Mouse (Mus musculus) lung, postnatal 0 days (tissue): ENCODE data around the gene Phlda1. TPM values are rescaled to one million over a fixed set of nuclear protein-coding genes. Genes with fewer than 3 reads are reported as not detected.

Experiments used
- ATAC-seq: fragments of 200-750 bp; cut with Nextera tagmentation; 2 replicates; pipeline ENCODE4 v1.8.0; 2017; ENCODE audit warnings: moderate library complexity
- DNase-seq: peaks from one replicate; pipeline ENCODE4 v3.0.0-alpha.2; 2016; ENCODE audit warnings: low spot score
- H3K27ac ChIP-seq: fragments of 300-500 bp; sonication (generic); 2 replicates; pipeline ENCODE4 v1.5.1; 2014; ENCODE audit warnings: antibody characterized with exemption, mild to moderate bottlenecking, low read length, mixed read lengths
- H3K27me3 ChIP-seq: fragments of 300-500 bp; sonication (generic); replicated peaks from 2 replicates; pipeline ENCODE4 v1.6.1; 2014; ENCODE audit warnings: low read length, mixed read lengths; ENCODE audit not compliant: insufficient read depth
- H3K36me3 ChIP-seq: fragments of 300-500 bp; sonication (generic); 2 replicates; pipeline ENCODE4 v1.6.1; 2014; ENCODE audit warnings: low read length, mixed read lengths; ENCODE audit not compliant: insufficient read depth
- H3K4me1 ChIP-seq: fragments of 300-500 bp; sonication (generic); 2 replicates; pipeline ENCODE4 v1.6.1; 2014; ENCODE audit warnings: antibody characterized with exemption, low read depth, low read length, mixed read lengths; ENCODE audit not compliant: insufficient read depth
- H3K4me2 ChIP-seq: fragments of 300-500 bp; sonication (generic); replicated peaks from 2 replicates; pipeline ENCODE4 v1.6.1; 2014; ENCODE audit warnings: low read depth, mild to moderate bottlenecking, low read length, moderate library complexity, mixed read lengths
- H3K4me3 ChIP-seq: fragments of 300-500 bp; sonication (generic); 2 replicates; pipeline ENCODE4 v1.5.1; 2014; ENCODE audit warnings: low read depth, low read length
- H3K9ac ChIP-seq: fragments of 300-500 bp; sonication (generic); replicated peaks from 2 replicates; pipeline ENCODE4 v1.6.1; 2014; ENCODE audit warnings: low read depth, mild to moderate bottlenecking
- H3K9me3 ChIP-seq: fragments of 300-500 bp; sonication (generic); 2 replicates; pipeline ENCODE4 v1.6.1; 2016; ENCODE audit warnings: low read length, mixed read lengths
- CTCF ChIP-seq: IDR thresholded peaks from 2 replicates; pipeline ENCODE4 v1.5.1; 2016; ENCODE audit warnings: antibody characterized with exemption, mild to moderate bottlenecking
- EP300 ChIP-seq: IDR thresholded peaks from 2 replicates; pipeline ENCODE4 v1.6.1; 2016; ENCODE audit warnings: antibody characterized with exemption, mild to moderate bottlenecking, control low read depth
- WGBS: fragments of 180-500 bp; shearing (Covaris S2); extraction: QIAGEN DNeasy Blood & Tissue Kit; methylation state at CpG from one replicate; pipeline ENCODE4 v1.1.7; 2014; 5-methylcytosine and 5-hydroxymethylcytosine counted together
- polyA plus RNA-seq: library from polyadenylated mRNA; unstranded; fragments of >200 nt; fragmentation: Nextera tagmentation; extraction: Ambion mirVana; gene quantifications from 2 replicates; pipeline ENCODE4 v1.2.1, GENCODE M21; 2015

Phlda1 gene
- polyA plus RNA-seq, 1 experiment from 2014 or later = 100.0 TPM

DNA sequence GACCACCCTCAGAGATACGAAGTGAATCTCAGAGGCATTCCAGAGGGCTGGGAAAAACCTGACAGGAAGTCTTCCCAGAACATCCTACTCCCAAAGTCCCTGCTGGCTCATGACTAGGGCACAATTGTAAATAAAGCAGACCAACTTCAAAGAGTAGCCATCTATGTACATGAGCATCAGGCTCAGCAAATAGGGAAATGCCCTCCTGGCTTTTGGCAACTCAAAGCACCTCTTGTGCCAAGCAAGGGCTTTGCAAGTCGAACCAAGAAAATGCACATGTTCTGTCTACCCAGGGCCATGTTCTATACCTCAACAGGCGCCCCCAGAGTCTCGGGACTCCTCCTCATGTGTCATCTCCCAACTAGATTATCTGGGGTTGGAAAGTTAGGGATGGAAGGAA is 15.6 kb downstream of the Phlda1 start:
- peaks cover 11% of the 10 kb centered on the region; the same call in 1 of the 2 replicates for H3K4me1 ChIP-seq
- no peak overlapping the region for H3K9ac ChIP-seq
- ATAC-seq = no peak
- no peak overlapping the region for H3K4me2 ChIP-seq
- no peak for DNase-seq
- no peaks in the 10 kb centered on the region for H3K9me3 ChIP-seq
- H3K36me3 ChIP-seq = no peaks in the 10 kb centered on the region
- H3K27me3 ChIP-seq = no peaks in the 10 kb centered on the region
- WGBS = 49% methylated on average over 4 of the region's 4 CpGs
- H3K27ac ChIP-seq = no peak overlapping the region
- TF ChIP-seq EP300 (no peak), CTCF (no peak)
- H3K4me3 ChIP-seq = no peak overlapping the region

DNA sequence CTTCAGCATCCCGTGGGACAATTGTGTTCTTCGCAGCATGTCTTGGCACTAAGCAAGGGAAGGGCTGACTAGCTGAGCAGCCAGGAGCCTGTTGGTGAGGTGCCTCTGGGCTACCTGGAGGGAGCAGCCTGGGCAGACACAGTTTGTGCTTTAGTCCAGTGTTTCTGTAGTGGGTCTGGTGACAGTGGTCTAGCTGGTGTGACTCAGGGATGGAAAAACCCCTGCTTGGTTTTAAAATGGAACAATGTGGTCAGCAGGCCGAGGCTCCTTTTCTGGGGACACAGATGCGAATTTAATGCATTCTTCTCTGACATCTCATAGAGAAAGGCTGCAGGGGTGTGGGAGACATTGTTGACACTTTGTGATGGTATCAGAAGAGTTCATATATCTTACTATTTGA is 16.1 kb downstream of the Phlda1 start:
- H3K4me2 ChIP-seq = no peak overlapping the region
- DNase-seq = no peak
- TF ChIP-seq CTCF (no peak), EP300 (no peak)
- no peak for ATAC-seq
- H3K9ac ChIP-seq = no peak overlapping the region
- H3K4me3 ChIP-seq = no peak overlapping the region
- H3K4me1 ChIP-seq = peaks cover 9% of the 10 kb centered on the region; the same call in 1 of the 2 replicates
- no peaks in the 10 kb centered on the region for H3K36me3 ChIP-seq
- WGBS = 77% methylated on average over 4 of the region's 4 CpGs
- H3K9me3 ChIP-seq = no peaks in the 10 kb centered on the region
- H3K27ac ChIP-seq = no peak overlapping the region
- H3K27me3 ChIP-seq = no peaks in the 10 kb centered on the region

DNA sequence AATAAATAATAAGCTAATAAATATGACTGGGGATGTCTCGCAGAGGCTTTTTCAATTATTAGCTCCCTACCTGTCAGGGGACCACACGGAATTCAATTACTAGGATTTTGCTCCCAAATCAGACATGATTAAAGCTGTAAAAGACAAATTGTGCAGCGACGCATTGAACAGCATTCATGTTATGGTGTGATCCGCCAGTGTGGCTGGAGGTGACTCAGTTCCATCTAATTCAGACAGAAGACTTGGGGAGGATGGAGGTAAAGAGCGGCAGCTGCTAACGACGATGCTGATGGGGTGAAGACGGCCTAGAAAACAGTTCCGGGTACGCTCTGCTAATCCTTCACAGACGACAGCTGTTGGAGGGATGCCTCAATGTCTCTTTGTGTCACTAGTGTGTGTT is 17.8 kb downstream of the Phlda1 start:
- Histone ChIP-seq H3K36me3 (no peaks in the 10 kb centered on the region), H3K4me3 (no peak overlapping the region), H3K4me2 (no peak overlapping the region), H3K9me3 (no peaks in the 10 kb centered on the region), H3K4me1 (peaks cover 9% of the 10 kb centered on the region; the same call in 1 of the 2 replicates), H3K9ac (no peak overlapping the region), H3K27ac (no peak overlapping the region), H3K27me3 (no peaks in the 10 kb centered on the region)
- TF ChIP-seq EP300 (no peak), CTCF (no peak)
- 86% methylated on average over 12 of the region's 12 CpGs for WGBS
- ATAC-seq (no peak), DNase-seq (no peak)

DNA sequence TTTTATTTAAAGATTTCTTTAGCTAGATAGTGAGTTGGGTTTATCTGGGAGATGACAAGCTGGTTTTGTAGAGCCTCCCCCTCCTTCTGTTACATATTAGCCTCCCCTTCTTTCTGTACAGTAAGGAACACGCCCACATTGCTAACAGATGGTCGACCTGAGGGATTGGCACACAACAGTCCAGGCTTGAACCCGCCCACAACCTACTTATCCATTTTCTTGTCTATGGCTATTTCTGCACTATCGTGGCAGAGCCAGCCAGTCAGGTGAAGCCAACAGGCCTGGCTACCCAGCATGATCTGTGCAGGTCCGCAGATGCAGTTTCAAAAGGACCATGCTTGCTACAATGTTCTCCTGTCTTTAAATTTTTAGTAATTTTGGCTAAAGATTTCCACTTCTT is 21.0 kb downstream of the Phlda1 start:
- ATAC-seq = no peak
- no peak overlapping the region for H3K4me2 ChIP-seq
- no peaks in the 10 kb centered on the region for H3K9me3 ChIP-seq
- TF ChIP-seq CTCF = no peak
- TF ChIP-seq EP300 = no peak
- H3K36me3 ChIP-seq = no peaks in the 10 kb centered on the region
- no peaks in the 10 kb centered on the region for H3K4me1 ChIP-seq
- 70% methylated on average over 5 of the region's 5 CpGs for WGBS
- no peak overlapping the region for H3K27ac ChIP-seq
- DNase-seq = no peak
- H3K27me3 ChIP-seq = no peaks in the 10 kb centered on the region
- H3K4me3 ChIP-seq = no peak overlapping the region
- no peak overlapping the region for H3K9ac ChIP-seq

GRCm38 (mm10) chr10:111527613-111528012 is 21.5 kb downstream of the Phlda1 start:
- no peaks in the 10 kb centered on the region for H3K27me3 ChIP-seq
- H3K36me3 ChIP-seq = no peaks in the 10 kb centered on the region
- H3K4me1 ChIP-seq = no peaks in the 10 kb centered on the region
- no peak overlapping the region for H3K27ac ChIP-seq
- H3K4me3 ChIP-seq = no peak overlapping the region
- ATAC-seq (no peak; the same call in 1 of the 2 replicates), DNase-seq (no peak)
- WGBS = 72% methylated on average over 7 of the region's 7 CpGs
- H3K9me3 ChIP-seq = no peaks in the 10 kb centered on the region
- no peak for TF ChIP-seq EP300
- no peak for TF ChIP-seq CTCF
- no peak overlapping the region for H3K4me2 ChIP-seq
- no peak overlapping the region for H3K9ac ChIP-seq

DNA sequence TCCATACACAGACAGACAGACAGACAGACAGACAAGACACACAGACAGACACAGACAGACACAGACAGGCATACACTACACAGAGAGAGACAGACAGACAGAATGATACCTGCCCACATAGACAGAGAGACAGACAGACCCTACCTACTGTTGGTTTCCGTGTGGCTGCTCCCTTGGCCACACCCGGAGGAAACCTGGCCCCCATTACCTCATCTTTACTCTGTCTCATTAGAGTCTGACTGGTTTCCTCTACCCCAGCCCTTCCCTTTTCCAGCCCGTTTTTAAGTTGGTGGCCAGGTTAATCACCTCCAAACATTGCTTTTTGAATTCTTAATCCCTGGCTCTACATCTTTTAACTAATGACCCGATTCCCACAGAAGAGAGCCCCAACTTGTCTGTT is 22.2 kb downstream of the Phlda1 start:
- H3K4me2 ChIP-seq = no peak overlapping the region
- ATAC-seq (no peak), DNase-seq (no peak)
- no peaks in the 10 kb centered on the region for H3K36me3 ChIP-seq
- no peaks in the 10 kb centered on the region for H3K9me3 ChIP-seq
- TF ChIP-seq CTCF (no peak), EP300 (no peak)
- no peaks in the 10 kb centered on the region for H3K27me3 ChIP-seq
- H3K27ac ChIP-seq = no peak overlapping the region
- WGBS = 58% methylated on average over 4 of the region's 4 CpGs
- no peak overlapping the region for H3K4me3 ChIP-seq
- H3K4me1 ChIP-seq = no peaks in the 10 kb centered on the region
- H3K9ac ChIP-seq = no peak overlapping the region

DNA sequence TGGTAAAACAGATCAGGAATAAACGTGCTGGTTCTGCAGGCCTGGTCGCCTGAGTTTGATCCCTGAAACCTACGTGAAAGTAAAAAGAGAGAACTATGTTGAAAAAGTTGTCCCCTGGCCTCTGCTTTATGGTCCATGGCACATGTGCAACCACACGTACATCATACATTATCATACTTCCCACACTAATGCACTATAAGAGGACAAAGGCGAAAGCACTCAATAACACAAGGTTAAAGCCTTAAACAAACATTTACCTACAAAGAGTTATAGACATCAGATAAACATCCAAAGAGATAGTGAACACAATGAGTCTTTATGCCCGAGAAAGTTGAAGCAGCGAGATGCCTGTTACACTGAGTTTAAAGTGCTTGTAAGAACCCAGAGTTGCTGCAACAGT is 24.3 kb downstream of the Phlda1 start:
- H3K9me3 ChIP-seq = no peaks in the 10 kb centered on the region
- WGBS = 61% methylated on average over 7 of the region's 7 CpGs
- ATAC-seq (no peak), DNase-seq (no peak)
- H3K4me3 ChIP-seq = no peak overlapping the region
- H3K27me3 ChIP-seq = no peaks in the 10 kb centered on the region
- H3K4me2 ChIP-seq = no peak overlapping the region
- H3K27ac ChIP-seq = no peak overlapping the region
- no peaks in the 10 kb centered on the region for H3K36me3 ChIP-seq
- no peak overlapping the region for H3K9ac ChIP-seq
- H3K4me1 ChIP-seq = no peaks in the 10 kb centered on the region
- TF ChIP-seq EP300 (no peak), CTCF (no peak)
